Mouse (Mus musculus) forebrain, embryonic 13.5 days (tissue): ENCODE results near the gene Pla2g10. TPM values are rescaled to one million over a fixed set of nuclear protein-coding genes. Genes with fewer than 3 reads are reported as not detected.
"Not testable (repeated sequence)": the region's sequence is repeated elsewhere in the genome, so short reads cannot be mapped to it uniquely, and the experiment has no call there.

Experiments
- ATAC-seq: fragments of 200-750 bp; cut with Nextera tagmentation; 2 replicates; pipeline ENCODE4 v1.8.0; 2017
- H3K27ac ChIP-seq: fragments of 300-500 bp; sonication (generic); 2 replicates; pipeline ENCODE4 v1.5.1; 2015; ENCODE audit warnings: inconsistent platforms, mild to moderate bottlenecking, moderate library complexity
- H3K27me3 ChIP-seq: fragments of 300-500 bp; sonication (generic); 2 replicates; pipeline ENCODE4 v1.6.1; 2015; ENCODE audit warnings: mild to moderate bottlenecking, inconsistent platforms
- H3K36me3 ChIP-seq: fragments of 300-500 bp; sonication (generic); 2 replicates; pipeline ENCODE4 v1.6.1; 2015; ENCODE audit warnings: mild to moderate bottlenecking, inconsistent platforms; ENCODE audit not compliant: poor library complexity, severe bottlenecking
- H3K4me1 ChIP-seq: fragments of 300-500 bp; sonication (generic); 2 replicates; pipeline ENCODE4 v1.6.1; 2015; ENCODE audit warnings: inconsistent platforms
- H3K4me2 ChIP-seq: fragments of 300-500 bp; sonication (generic); 2 replicates; pipeline ENCODE4 v1.6.1; 2015; ENCODE audit warnings: inconsistent platforms, mild to moderate bottlenecking, moderate library complexity
- H3K4me3 ChIP-seq: fragments of 300-500 bp; sonication (generic); 2 replicates; pipeline ENCODE4 v1.5.1; 2015; ENCODE audit warnings: mild to moderate bottlenecking, inconsistent platforms
- H3K9ac ChIP-seq: fragments of 300-500 bp; sonication (generic); 2 replicates; pipeline ENCODE4 v1.6.1; 2015; ENCODE audit warnings: mild to moderate bottlenecking, inconsistent platforms
- H3K9me3 ChIP-seq: fragments of 300-500 bp; sonication (generic); replicated peaks from 2 replicates; pipeline ENCODE4 v1.6.1; 2016; ENCODE audit warnings: inconsistent platforms
- WGBS: fragments of 180-500 bp; shearing (Covaris S2); methylation state at CpG from one replicate; pipeline ENCODE4 v1.1.7; 2015; 5-methylcytosine and 5-hydroxymethylcytosine counted together
- polyA plus RNA-seq: library from polyadenylated mRNA; unstranded; fragments of >200 nt; fragmentation: Nextera tagmentation; extraction: Ambion mirVana; gene quantifications from 2 replicates; pipeline ENCODE4 v1.2.1, GENCODE M21; 2015

The Pla2g10 gene
- polyA plus RNA-seq, 1 experiment from 2014 or later, result 0.53 TPM

GRCm38 (mm10) chr16:13749981-13750380, 19.2 kb upstream of the Pla2g10 start:
- no peaks in the 10 kb centered on the region for H3K27me3 ChIP-seq
- H3K4me3 ChIP-seq, result no peak overlapping the region
- no peak for ATAC-seq
- H3K36me3 ChIP-seq, result no peaks in the 10 kb centered on the region
- H3K9ac ChIP-seq, result no peak overlapping the region
- H3K4me2 ChIP-seq, result no peak overlapping the region
- WGBS, result 42% methylated on average over 3 of the region's 3 CpGs
- no peak overlapping the region for H3K27ac ChIP-seq
- peaks cover 2% of the 10 kb centered on the region; the same call in 1 of the 2 replicates for H3K4me1 ChIP-seq
- H3K9me3 ChIP-seq, result no peaks in the 10 kb centered on the region

GRCm38 (mm10) chr16:13749306-13749705, 18.5 kb upstream of the Pla2g10 start:
- Histone ChIP-seq H3K4me2 (no peak overlapping the region), H3K27ac (no peak overlapping the region), H3K36me3 (no peaks in the 10 kb centered on the region), H3K9ac (no peak overlapping the region), H3K9me3 (no peaks in the 10 kb centered on the region), H3K27me3 (no peaks in the 10 kb centered on the region), H3K4me3 (no peak overlapping the region), H3K4me1 (no peaks in the 10 kb centered on the region)
- WGBS, result 47% methylated on average over 5 of the region's 5 CpGs
- ATAC-seq, result no peak

- H3K4me2 ChIP-seq, H3K4me1 ChIP-seq, ATAC-seq, H3K9me3 ChIP-seq, H3K27me3 ChIP-seq, H3K36me3 ChIP-seq, H3K4me3 ChIP-seq, H3K27ac ChIP-seq, H3K9ac ChIP-seq: not testable (repeated sequence)
- WGBS, result 14% methylated on average over 10 of the region's 10 CpGs
These were observed 18.0 kb upstream of the Pla2g10 start for GRCm38 (mm10) chr16:13748813-13749212.

- Histone ChIP-seq H3K4me1 (no peaks in the 10 kb centered on the region), H3K27ac (no peak overlapping the region), H3K9me3 (no peaks in the 10 kb centered on the region), H3K4me2 (no peak overlapping the region), H3K27me3 (no peaks in the 10 kb centered on the region), H3K4me3 (no peak overlapping the region), H3K36me3 (no peaks in the 10 kb centered on the region), H3K9ac (no peak overlapping the region)
- 69% methylated on average over 3 of the region's 3 CpGs for WGBS
- ATAC-seq, result no peak
These were observed 17.3 kb upstream of the Pla2g10 start for GRCm38 (mm10) chr16:13748124-13748523.

- H3K4me3 ChIP-seq, result no peak overlapping the region
- WGBS, result 93% methylated on average over 8 of the region's 8 CpGs
- H3K4me2 ChIP-seq, result no peak overlapping the region
- no peaks in the 10 kb centered on the region for H3K9me3 ChIP-seq
- H3K4me1 ChIP-seq, result no peaks in the 10 kb centered on the region
- no peaks in the 10 kb centered on the region for H3K27me3 ChIP-seq
- no peak overlapping the region for H3K9ac ChIP-seq
- H3K36me3 ChIP-seq, result no peaks in the 10 kb centered on the region
- no peak overlapping the region for H3K27ac ChIP-seq
- ATAC-seq, result no peak
These were observed 16.9 kb upstream of the Pla2g10 start for GRCm38 (mm10) chr16:13747708-13748107.

GRCm38 (mm10) chr16:13740844-13741243, 10.1 kb upstream of the Pla2g10 start:
- WGBS, result 74% methylated on average over 2 of the region's 2 CpGs
- Histone ChIP-seq H3K4me3 (no peak overlapping the region), H3K36me3 (no peaks in the 10 kb centered on the region), H3K9ac (no peak overlapping the region), H3K4me2 (no peak overlapping the region), H3K27me3 (no peaks in the 10 kb centered on the region), H3K27ac (no peak overlapping the region), H3K4me1 (no peaks in the 10 kb centered on the region), H3K9me3 (no peaks in the 10 kb centered on the region)
- ATAC-seq, result no peak

- H3K36me3 ChIP-seq, H3K4me3 ChIP-seq, H3K9ac ChIP-seq, H3K27ac ChIP-seq, H3K9me3 ChIP-seq, H3K4me1 ChIP-seq, H3K4me2 ChIP-seq, ATAC-seq, H3K27me3 ChIP-seq: not testable (repeated sequence)
- WGBS, result 68% methylated on average over 4 of the region's 4 CpGs
These were observed 8.3 kb upstream of the Pla2g10 start for GRCm38 (mm10) chr16:13739044-13739443.

- no peaks in the 10 kb centered on the region for H3K27me3 ChIP-seq
- H3K36me3 ChIP-seq, result no peaks in the 10 kb centered on the region
- H3K9me3 ChIP-seq, result no peaks in the 10 kb centered on the region
- H3K4me2 ChIP-seq, result no peak overlapping the region
- H3K9ac ChIP-seq, result no peak overlapping the region
- no peak overlapping the region for H3K27ac ChIP-seq
- ATAC-seq, result no peak
- 92% methylated on average over 8 of the region's 8 CpGs for WGBS
- no peak overlapping the region for H3K4me3 ChIP-seq
- H3K4me1 ChIP-seq, result no peaks in the 10 kb centered on the region
These were observed 5.2 kb upstream of the Pla2g10 start for GRCm38 (mm10) chr16:13735977-13736376.

GRCm38 (mm10) chr16:13733518-13734137, 2.8 kb upstream of the Pla2g10 start:
- Histone ChIP-seq H3K9me3 (no peaks in the 10 kb centered on the region), H3K27me3 (peaks cover 5% of the 10 kb centered on the region; the same call in 1 of the 2 replicates), H3K36me3 (no peaks in the 10 kb centered on the region), H3K4me3 (no peak overlapping the region), H3K4me2 (no peak overlapping the region), H3K27ac (no peak overlapping the region), H3K9ac (no peak overlapping the region), H3K4me1 (no peaks in the 10 kb centered on the region)
- WGBS, result 24% methylated on average over 9 of the region's 9 CpGs
- ATAC-seq, result no peak

- 82% methylated on average over 3 of the region's 3 CpGs for WGBS
- Histone ChIP-seq H3K9me3 (no peaks in the 10 kb centered on the region), H3K4me2 (no peak overlapping the region), H3K27ac (no peak overlapping the region), H3K4me1 (no peaks in the 10 kb centered on the region), H3K4me3 (no peak overlapping the region), H3K36me3 (no peaks in the 10 kb centered on the region), H3K27me3 (peaks cover 5% of the 10 kb centered on the region; the same call in 1 of the 2 replicates), H3K9ac (no peak overlapping the region)
- ATAC-seq, result no peak
These were observed 2.0 kb upstream of the Pla2g10 start for GRCm38 (mm10) chr16:13732786-13733185.

GRCm38 (mm10) chr16:13729428-13729827, 1.4 kb downstream of the Pla2g10 start:
- Histone ChIP-seq H3K4me1 (no peaks in the 10 kb centered on the region), H3K4me3 (no peak overlapping the region), H3K36me3 (no peaks in the 10 kb centered on the region), H3K4me2 (no peak overlapping the region), H3K27me3 (peaks cover 5% of the 10 kb centered on the region; the same call in 1 of the 2 replicates), H3K9me3 (no peaks in the 10 kb centered on the region), H3K9ac (no peak overlapping the region), H3K27ac (no peak overlapping the region)
- 82% methylated on average over 4 of the region's 4 CpGs for WGBS
- ATAC-seq, result no peak

- Histone ChIP-seq H3K4me1 (no peaks in the 10 kb centered on the region), H3K36me3 (no peaks in the 10 kb centered on the region), H3K4me3 (no peak overlapping the region), H3K9ac (no peak overlapping the region), H3K9me3 (no peaks in the 10 kb centered on the region), H3K27me3 (peaks cover 5% of the 10 kb centered on the region; the same call in 1 of the 2 replicates), H3K4me2 (no peak overlapping the region), H3K27ac (no peak overlapping the region)
- ATAC-seq, result no peak
- WGBS, result 83% methylated on average over 5 of the region's 5 CpGs
These were observed 2.9 kb downstream of the Pla2g10 start for GRCm38 (mm10) chr16:13727811-13728335.

- H3K36me3 ChIP-seq, result no peaks in the 10 kb centered on the region
- H3K27me3 ChIP-seq, result no peaks in the 10 kb centered on the region
- H3K9me3 ChIP-seq, result no peaks in the 10 kb centered on the region
- H3K27ac ChIP-seq, result no peak overlapping the region
- H3K9ac ChIP-seq, result no peak overlapping the region
- H3K4me2 ChIP-seq, result no peak overlapping the region
- no peak overlapping the region for H3K4me3 ChIP-seq
- 33% methylated on average over 10 of the region's 10 CpGs for WGBS
- ATAC-seq, result no peak
- H3K4me1 ChIP-seq, result no peaks in the 10 kb centered on the region
These were observed 7.8 kb downstream of the Pla2g10 start for GRCm38 (mm10) chr16:13722937-13723336.
